Comparison of ENCODE assay signal across 13 mouse cellular contexts in genomic region chr11:88888996-88889395, GRCm38 (mm10).
"Had no signal": no experiment of that assay in that cellular context is flagged by ENCODE, and none has a peak within 500 bp of the region (broad histone marks: within the 10 kb centered on the region; RNA-seq: fewer than 3 reads in every experiment).

No protein-coding gene starts in this region.

- DNase-seq: lung, adult 18-20 months; lung, embryonic 14.5 days; lung, postnatal 10 days; lung, postnatal 4 days; midbrain, embryonic 14.5 days; retina, postnatal 1 day; right cerebral cortex, adult 18-20 months; right cerebral cortex, postnatal 25 days; right cerebral cortex, postnatal 4 days; spleen, adult 18-20 months; thymus, adult 18-20 months; thymus, postnatal 14 days; thymus, postnatal 36 days had no signal
